Mouse (Mus musculus) embryonic facial prominence, embryonic 10.5 days (tissue): ENCODE data around the gene Tmem150a. TPM values are rescaled to one million over a fixed set of nuclear protein-coding genes. Genes with fewer than 3 reads are reported as not detected.
A peak's percentile ranks its signal among the peaks of the same experiment; 100 is the strongest.

Experiments
- DNase-seq: peaks from one replicate; pipeline ENCODE4 v3.0.0-alpha.2; 2017; ENCODE audit warnings: low spot score
- H3K27ac ChIP-seq: fragments of 300-500 bp; sonication (generic); replicated peaks from 2 replicates; pipeline ENCODE4 v1.5.1; 2016; ENCODE audit warnings: mild to moderate bottlenecking
- H3K27me3 ChIP-seq: fragments of 300-500 bp; sonication (generic); replicated peaks from 2 replicates; pipeline ENCODE4 v1.6.1; 2016; ENCODE audit warnings: low read depth, mild to moderate bottlenecking; ENCODE audit not compliant: poor library complexity, severe bottlenecking
- H3K36me3 ChIP-seq: fragments of 300-500 bp; sonication (generic); replicated peaks from 2 replicates; pipeline ENCODE4 v1.6.1; 2016; ENCODE audit warnings: mild to moderate bottlenecking, moderate library complexity
- H3K4me1 ChIP-seq: fragments of 300-500 bp; sonication (generic); 2 replicates; pipeline ENCODE4 v1.6.1; 2016
- H3K4me3 ChIP-seq: fragments of 300-500 bp; sonication (generic); 2 replicates; pipeline ENCODE4 v1.5.1; 2016; ENCODE audit warnings: mild to moderate bottlenecking, moderate library complexity
- H3K9me3 ChIP-seq: fragments of 300-500 bp; sonication (generic); 2 replicates; pipeline ENCODE4 v1.6.1; 2016; ENCODE audit warnings: mild to moderate bottlenecking
- WGBS: fragments of 180-500 bp; shearing (Covaris S2); methylation state at CpG from one replicate; pipeline ENCODE4 v1.1.7; 2016; 5-methylcytosine and 5-hydroxymethylcytosine counted together
- polyA plus RNA-seq: library from polyadenylated mRNA; unstranded; fragments of >200 nt; fragmentation: Nextera tagmentation; extraction: Ambion mirVana; gene quantifications from 2 replicates; pipeline ENCODE4 v1.2.1, GENCODE M21; 2016

Tmem150a gene
- polyA plus RNA-seq = 6.1 and 6.3 TPM in 2 replicates

- H3K9me3 ChIP-seq = no peaks in the 10 kb centered on the region
- peak; percentile 87 for DNase-seq
- H3K4me3 ChIP-seq = peak within 1 kb of the TSS; percentile 73
- WGBS = under 1% methylated on average over 71 of the region's 71 CpGs
- H3K27me3 ChIP-seq = no peaks in the 10 kb centered on the region
- peaks cover 45% of the 10 kb centered on the region for H3K36me3 ChIP-seq
- peak within 1 kb of the TSS; percentile 76 for H3K27ac ChIP-seq
- peaks cover 51% of the 10 kb centered on the region for H3K4me1 ChIP-seq
Observed at GRCm38 (mm10) chr6:72355066-72355911, at the start of gene Tmem150a. TSS of gene Tmem150a (plus strand) at chr6:72355447.

GRCm38 (mm10) chr6:72312198-72312597 lies 43.0 kb upstream of the Tmem150a start:
- H3K4me3 ChIP-seq = no peak overlapping the region
- no peaks in the 10 kb centered on the region for H3K4me1 ChIP-seq
- no peak for DNase-seq
- 95% methylated on average over 3 of the region's 3 CpGs for WGBS
- H3K9me3 ChIP-seq = no peaks in the 10 kb centered on the region
- no peak overlapping the region for H3K27ac ChIP-seq
- H3K36me3 ChIP-seq = peaks cover 51% of the 10 kb centered on the region
- H3K27me3 ChIP-seq = no peaks in the 10 kb centered on the region

- WGBS = 89% methylated on average over 11 of the region's 11 CpGs
Observed at GRCm38 (mm10) chr6:72313124-72313867, 42.0 kb upstream of the Tmem150a start.

GRCm38 (mm10) chr6:72315384-72315783 lies 39.9 kb upstream of the Tmem150a start:
- Histone ChIP-seq H3K4me3 (no peak overlapping the region), H3K9me3 (no peaks in the 10 kb centered on the region), H3K27me3 (no peaks in the 10 kb centered on the region), H3K27ac (no peak overlapping the region), H3K4me1 (no peaks in the 10 kb centered on the region), H3K36me3 (peaks cover 83% of the 10 kb centered on the region)
- no peak for DNase-seq
- WGBS = 86% methylated on average over 2 of the region's 2 CpGs

More at GRCm38 (mm10) chr6:72313124-72313867, 42.0 kb upstream of the Tmem150a start:
- H3K27me3 ChIP-seq = no peaks in the 10 kb centered on the region
- peaks cover 62% of the 10 kb centered on the region for H3K36me3 ChIP-seq
- DNase-seq = no peak
- no peak overlapping the region for H3K27ac ChIP-seq
- no peaks in the 10 kb centered on the region for H3K4me1 ChIP-seq
- H3K4me3 ChIP-seq = no peak overlapping the region
- no peaks in the 10 kb centered on the region for H3K9me3 ChIP-seq

- Histone ChIP-seq H3K4me1 (no peaks in the 10 kb centered on the region), H3K27me3 (no peaks in the 10 kb centered on the region), H3K36me3 (peaks cover 89% of the 10 kb centered on the region), H3K27ac (no peak overlapping the region), H3K9me3 (no peaks in the 10 kb centered on the region), H3K4me3 (no peak overlapping the region)
- WGBS = 81% methylated on average over 1 of the region's 1 CpGs
- no peak for DNase-seq
Observed at GRCm38 (mm10) chr6:72316044-72316443, 39.2 kb upstream of the Tmem150a start.

GRCm38 (mm10) chr6:72318440-72318839 lies 36.8 kb upstream of the Tmem150a start:
- 82% methylated on average over 5 of the region's 5 CpGs for WGBS
- H3K27ac ChIP-seq = no peak overlapping the region
- DNase-seq = no peak
- H3K9me3 ChIP-seq = no peaks in the 10 kb centered on the region
- no peaks in the 10 kb centered on the region for H3K4me1 ChIP-seq
- peaks cover 97% of the 10 kb centered on the region for H3K36me3 ChIP-seq
- H3K4me3 ChIP-seq = no peak overlapping the region
- H3K27me3 ChIP-seq = no peaks in the 10 kb centered on the region

- Histone ChIP-seq H3K36me3 (peaks cover 97% of the 10 kb centered on the region), H3K4me1 (no peaks in the 10 kb centered on the region), H3K27ac (no peak overlapping the region), H3K4me3 (no peak overlapping the region), H3K9me3 (no peaks in the 10 kb centered on the region), H3K27me3 (no peaks in the 10 kb centered on the region)
- WGBS = 86% methylated on average over 11 of the region's 11 CpGs
- no peak for DNase-seq
Observed at GRCm38 (mm10) chr6:72319019-72319418, 36.2 kb upstream of the Tmem150a start.

GRCm38 (mm10) chr6:72322936-72323335 lies 32.3 kb upstream of the Tmem150a start:
- 93% methylated on average over 3 of the region's 3 CpGs for WGBS
- Histone ChIP-seq H3K36me3 (peaks cover 100% of the 10 kb centered on the region), H3K9me3 (no peaks in the 10 kb centered on the region), H3K27me3 (no peaks in the 10 kb centered on the region), H3K4me3 (no peak overlapping the region), H3K27ac (no peak overlapping the region), H3K4me1 (no peaks in the 10 kb centered on the region)
- DNase-seq = no peak

GRCm38 (mm10) chr6:72323786-72324508 lies 31.3 kb upstream of the Tmem150a start:
- H3K27ac ChIP-seq = no peak overlapping the region
- H3K27me3 ChIP-seq = no peaks in the 10 kb centered on the region
- no peaks in the 10 kb centered on the region for H3K9me3 ChIP-seq
- H3K4me3 ChIP-seq = no peak overlapping the region
- 93% methylated on average over 6 of the region's 6 CpGs for WGBS
- H3K36me3 ChIP-seq = peaks cover 100% of the 10 kb centered on the region
- no peaks in the 10 kb centered on the region for H3K4me1 ChIP-seq
- no peak for DNase-seq

- H3K9me3 ChIP-seq = no peaks in the 10 kb centered on the region
- no peak overlapping the region for H3K4me3 ChIP-seq
- no peak for DNase-seq
- 77% methylated on average over 6 of the region's 6 CpGs for WGBS
- peaks cover 99% of the 10 kb centered on the region for H3K36me3 ChIP-seq
- no peaks in the 10 kb centered on the region for H3K27me3 ChIP-seq
- H3K27ac ChIP-seq = no peak overlapping the region
- H3K4me1 ChIP-seq = no peaks in the 10 kb centered on the region
Observed at GRCm38 (mm10) chr6:72326274-72326673, 29.0 kb upstream of the Tmem150a start.

GRCm38 (mm10) chr6:72329019-72329418 lies 26.2 kb upstream of the Tmem150a start:
- Histone ChIP-seq H3K4me1 (no peaks in the 10 kb centered on the region), H3K27me3 (no peaks in the 10 kb centered on the region), H3K9me3 (no peaks in the 10 kb centered on the region), H3K36me3 (peaks cover 99% of the 10 kb centered on the region), H3K27ac (no peak overlapping the region), H3K4me3 (no peak overlapping the region)
- no peak for DNase-seq
- WGBS = 95% methylated on average over 5 of the region's 5 CpGs

GRCm38 (mm10) chr6:72330133-72330532 lies 25.1 kb upstream of the Tmem150a start:
- 90% methylated on average over 4 of the region's 4 CpGs for WGBS
- H3K9me3 ChIP-seq = no peaks in the 10 kb centered on the region
- H3K27me3 ChIP-seq = no peaks in the 10 kb centered on the region
- H3K4me1 ChIP-seq = no peaks in the 10 kb centered on the region
- no peak for DNase-seq
- H3K36me3 ChIP-seq = peaks cover 99% of the 10 kb centered on the region
- no peak overlapping the region for H3K4me3 ChIP-seq
- H3K27ac ChIP-seq = no peak overlapping the region
